Mouse (Mus musculus): Measurements from ENCODE around the gene Bach2. TPM values are rescaled to one million over a fixed set of nuclear protein-coding genes. Genes with fewer than 3 reads are reported as not detected.

Bach2 gene
- polyA plus RNA-seq, 1 experiment from 2014 or later: 4.4 TPM

DNA sequence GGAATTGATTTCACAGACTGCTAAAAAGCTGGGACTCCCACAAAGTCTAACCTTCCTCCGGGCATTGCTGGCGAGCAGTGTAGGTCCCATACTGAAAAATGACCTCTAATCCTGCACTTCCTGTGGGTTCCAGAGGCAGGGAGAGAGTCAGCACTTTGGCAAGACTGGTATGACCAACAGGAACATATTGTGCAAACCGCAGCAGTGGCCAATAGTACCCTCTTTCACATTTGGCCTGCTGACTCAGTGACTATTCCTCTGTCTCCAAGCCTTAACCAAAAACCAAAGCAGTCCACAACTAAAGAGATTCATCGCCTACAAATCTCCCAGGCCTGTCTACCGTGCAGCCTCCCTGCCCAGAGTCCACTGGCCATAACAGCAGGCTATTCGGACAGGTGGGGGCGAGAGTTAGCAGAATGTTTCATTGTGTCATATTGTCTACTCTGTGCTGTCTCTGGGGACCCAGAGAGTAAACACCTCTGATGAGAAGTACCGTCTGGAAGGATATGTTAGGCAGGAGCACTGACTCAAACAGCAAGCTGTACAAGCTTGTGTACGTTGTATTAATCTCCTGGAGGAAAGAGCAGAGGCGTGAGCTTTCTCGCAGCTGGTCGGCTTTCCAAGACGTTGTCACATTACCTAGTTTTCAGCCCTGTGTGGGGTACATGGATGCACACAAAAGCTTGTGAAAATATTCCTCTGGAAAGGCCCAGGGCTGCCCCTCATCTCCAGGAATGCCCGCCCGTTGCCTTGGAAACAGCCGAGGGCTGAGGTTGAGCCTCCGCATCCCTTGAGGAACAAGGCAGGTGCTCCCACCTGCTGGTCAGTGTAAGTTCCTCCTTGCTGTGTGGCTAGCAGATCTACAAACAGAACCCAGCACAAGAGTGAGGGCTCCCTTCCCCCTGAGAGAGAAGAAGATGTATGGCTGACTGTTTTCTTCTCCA, 331.7 kb downstream of the Bach2 start:
- peak; percentile 83 for ATAC-seq
- no peaks in the 10 kb centered on the region for H3K27me3 ChIP-seq
- peak; percentile 77 for DNase-seq (ENCODE audit: low read depth, low spot score)
- TF ChIP-seq CTCF (IDR thresholded peaks at IDR 0.05): no peak
- CTCF ChIA-PET: interaction anchor here (1.4 kb wide), 1 partner anchor 532 kb away, joined by 4 read pairs; no protein-coding TSS in a partner anchor
- POLR2A ChIA-PET: interaction anchor here (0.6 to 1.1 kb wide), 2 partner anchors 11 to 319 kb away, joined by 3 read pairs; no protein-coding TSS in a partner anchor
- in situ Hi-C loops (cut with MboI; ENCODE audit: low pct_unique_long_range_greater_than_20kb): loop anchor here (5.0 to 10.0 kb wide), 2 partner anchors 515 to 598 kb away; no protein-coding TSS in a partner anchor

- ChIA-PET CTCF (interaction anchor here (1.4 to 1.7 kb wide), 3 partner anchors 320 to 598 kb away, joined by 4 to 11 read pairs (median 5); no protein-coding TSS in a partner anchor), POLR2A (interaction anchor here (0.6 to 1.1 kb wide), 2 partner anchors 10 to 320 kb away, joined by 3 read pairs; no protein-coding TSS in a partner anchor)
- no peaks in the 10 kb centered on the region for H3K27me3 ChIP-seq
- DNase-seq (ENCODE audit: low read depth, low spot score) (no peak), ATAC-seq (no peak)
- TF ChIP-seq CTCF (IDR thresholded peaks at IDR 0.05): no peak
- in situ Hi-C loops (cut with MboI; ENCODE audit: low pct_unique_long_range_greater_than_20kb): loop anchor here (5.0 to 10.0 kb wide), 2 partner anchors 516 to 599 kb away; no protein-coding TSS in a partner anchor
Observed at GRCm38 (mm10) chr4:32570939-32571317, 332.3 kb downstream of the Bach2 start.

GRCm38 (mm10) chr4:32571441-32571840, 332.8 kb downstream of the Bach2 start:
- ATAC-seq: no peak
- no peak for TF ChIP-seq CTCF (IDR thresholded peaks at IDR 0.05)
- H3K27me3 ChIP-seq: no peaks in the 10 kb centered on the region
- POLR2A ChIA-PET: interaction anchor here (0.7 to 1.1 kb wide), 2 partner anchors 10 to 321 kb away, joined by 3 to 4 read pairs; no protein-coding TSS in a partner anchor
- DNase-seq (ENCODE audit: low read depth, low spot score): no peak
- in situ Hi-C loops (cut with MboI; ENCODE audit: low pct_unique_long_range_greater_than_20kb): loop anchor here (5.0 to 10.0 kb wide), 2 partner anchors 517 to 599 kb away; no protein-coding TSS in a partner anchor
- CTCF ChIA-PET: interaction anchor here (1.2 to 1.9 kb wide), 8 partner anchors 21 to 598 kb away, joined by 3 to 11 read pairs (median 4); no protein-coding TSS in a partner anchor

DNA sequence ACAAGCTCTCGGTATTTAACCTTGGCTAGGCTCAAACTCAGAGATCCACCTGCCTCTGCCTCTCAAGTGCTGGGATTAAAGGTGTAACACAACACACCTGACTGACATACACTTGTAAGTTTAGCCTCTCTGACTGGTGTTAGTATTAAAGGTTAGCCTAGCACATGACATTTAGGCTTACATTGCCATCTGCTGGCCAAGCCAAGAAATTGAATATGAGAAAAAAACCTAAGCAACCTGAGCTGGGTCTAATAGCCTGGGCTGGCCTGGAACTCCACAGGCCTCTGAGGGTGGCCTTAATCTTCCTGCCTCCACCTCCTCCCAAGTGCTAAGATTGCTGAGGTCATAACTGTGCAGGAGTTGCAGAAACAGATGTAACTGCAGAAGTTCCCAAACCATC, 333.5 kb downstream of the Bach2 start:
- TF ChIP-seq CTCF (IDR thresholded peaks at IDR 0.05): peak; percentile 67
- no peaks in the 10 kb centered on the region for H3K27me3 ChIP-seq
- in situ Hi-C loops (cut with MboI; ENCODE audit: low pct_unique_long_range_greater_than_20kb): loop anchor here (5.0 to 10.0 kb wide), 2 partner anchors 517 to 600 kb away; no protein-coding TSS in a partner anchor
- DNase-seq (ENCODE audit: low read depth, low spot score) (no peak), ATAC-seq (peak; percentile 13)
- ChIA-PET CTCF (interaction anchor here (0.7 to 1.9 kb wide), 11 partner anchors 20 to 599 kb away, joined by 3 to 11 read pairs (median 4); no protein-coding TSS in a partner anchor), POLR2A (interaction anchor here (0.7 kb wide), 1 partner anchor 11 kb away, joined by 4 read pairs; no protein-coding TSS in a partner anchor)

DNA sequence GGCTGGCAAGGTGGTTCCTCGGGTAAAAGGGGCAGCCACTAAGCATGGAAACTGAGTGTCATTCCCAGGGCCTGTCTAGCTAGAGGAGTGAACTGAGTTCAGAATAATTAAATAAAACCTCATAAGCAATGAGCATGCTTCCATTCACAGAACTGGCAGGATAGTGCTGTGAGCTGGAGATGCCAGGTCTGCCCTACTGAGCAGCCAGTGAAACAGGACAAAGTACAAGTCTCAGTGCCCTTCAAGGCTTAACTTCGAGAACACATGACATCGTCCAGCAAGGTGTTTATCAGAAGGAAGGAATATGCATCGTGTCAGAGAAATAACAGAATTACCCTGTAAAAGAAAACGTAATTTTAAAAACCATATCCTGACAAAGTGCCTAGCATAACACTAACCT, 335.0 kb downstream of the Bach2 start:
- no peak for TF ChIP-seq CTCF (IDR thresholded peaks at IDR 0.05)
- ChIA-PET POLR2A (no interaction called here), CTCF (no interaction called here)
- DNase-seq (ENCODE audit: low read depth, low spot score) (no peak), ATAC-seq (no peak)
- in situ Hi-C loops (cut with MboI; ENCODE audit: low pct_unique_long_range_greater_than_20kb): loop anchor here (5.0 to 10.0 kb wide), 2 partner anchors 519 to 601 kb away; no protein-coding TSS in a partner anchor
- no peaks in the 10 kb centered on the region for H3K27me3 ChIP-seq

GRCm38 (mm10) chr4:32574604-32575003, 336.0 kb downstream of the Bach2 start:
- CTCF ChIA-PET: interaction anchor here (0.9 kb wide), 1 partner anchor 12 kb away, joined by 3 read pairs; no protein-coding TSS in a partner anchor
- POLR2A ChIA-PET: no interaction called here
- ATAC-seq: no peak
- no peak for TF ChIP-seq CTCF (IDR thresholded peaks at IDR 0.05)
- no peaks in the 10 kb centered on the region for H3K27me3 ChIP-seq
- in situ Hi-C loops (cut with MboI; ENCODE audit: low pct_unique_long_range_greater_than_20kb): loop anchor here (5.0 to 10.0 kb wide), 2 partner anchors 520 to 602 kb away; no protein-coding TSS in a partner anchor
- no peak for DNase-seq (ENCODE audit: low read depth, low spot score)

DNA sequence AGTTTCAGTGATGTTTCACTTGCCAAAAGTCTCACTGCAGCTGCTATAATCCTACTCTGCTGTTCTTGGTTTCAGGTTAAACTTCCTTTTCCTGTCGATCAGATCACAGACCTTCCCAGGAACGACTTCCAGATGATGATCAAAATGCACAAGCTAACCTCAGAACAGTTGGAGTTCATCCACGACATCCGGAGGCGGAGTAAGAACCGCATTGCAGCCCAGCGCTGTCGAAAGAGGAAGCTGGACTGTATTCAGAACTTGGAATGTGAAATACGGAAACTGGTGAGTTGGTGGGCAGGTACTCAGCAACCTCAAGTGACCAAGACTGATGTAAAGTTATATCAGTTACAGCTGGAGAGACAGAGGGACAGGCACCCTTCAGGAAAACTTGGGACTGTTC, 336.6 kb downstream of the Bach2 start:
- CTCF ChIA-PET: interaction anchor here (0.9 kb wide), 1 partner anchor 11 kb away, joined by 3 read pairs; no protein-coding TSS in a partner anchor
- POLR2A ChIA-PET: no interaction called here
- DNase-seq (ENCODE audit: low read depth, low spot score): no peak
- ATAC-seq: no peak
- in situ Hi-C loops (cut with MboI; ENCODE audit: low pct_unique_long_range_greater_than_20kb): loop anchor here (10.0 kb wide), 1 partner anchor 520 kb away; no protein-coding TSS in a partner anchor
- TF ChIP-seq CTCF (IDR thresholded peaks at IDR 0.05): no peak
- H3K27me3 ChIP-seq: no peaks in the 10 kb centered on the region

- no peaks in the 10 kb centered on the region for H3K27me3 ChIP-seq
- TF ChIP-seq CTCF (IDR thresholded peaks at IDR 0.05): no peak
- ChIA-PET POLR2A (no interaction called here), CTCF (no interaction called here)
- ATAC-seq (no peak), DNase-seq (ENCODE audit: low read depth, low spot score) (no peak)
- in situ Hi-C loops (cut with MboI; ENCODE audit: low pct_unique_long_range_greater_than_20kb): loop anchor here (10.0 kb wide), 1 partner anchor 525 kb away; no protein-coding TSS in a partner anchor
Observed at GRCm38 (mm10) chr4:32579850-32580249, 341.2 kb downstream of the Bach2 start.

- no peaks in the 10 kb centered on the region for H3K27me3 ChIP-seq
- in situ Hi-C loops (cut with MboI; ENCODE audit: low pct_unique_long_range_greater_than_20kb): no loop called here
- ATAC-seq (no peak), DNase-seq (ENCODE audit: low read depth, low spot score) (no peak)
- TF ChIP-seq CTCF (IDR thresholded peaks at IDR 0.05): no peak
- CTCF ChIA-PET: no interaction called here
- POLR2A ChIA-PET: no interaction called here
Observed at GRCm38 (mm10) chr4:32584181-32584580, 345.6 kb downstream of the Bach2 start.

DNA sequence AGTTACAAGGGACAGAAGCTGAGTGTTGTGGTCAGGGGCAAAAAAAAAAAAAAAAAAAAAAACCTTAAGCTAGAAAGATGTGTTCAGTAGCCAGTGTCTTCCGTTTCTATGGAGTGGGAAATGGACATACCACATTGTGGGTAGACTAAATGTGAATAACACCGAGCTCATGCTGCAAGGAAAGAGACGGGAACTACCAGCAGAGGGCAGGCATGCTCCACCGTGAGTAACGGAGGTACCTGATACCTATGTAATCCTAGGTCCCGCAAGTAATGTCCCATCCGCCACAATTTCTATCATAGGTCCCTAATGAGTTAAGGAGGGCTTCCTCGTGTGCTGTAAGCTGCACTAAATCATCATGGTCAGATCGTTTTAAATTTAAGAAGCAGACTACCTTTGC, 348.0 kb downstream of the Bach2 start:
- no peak for TF ChIP-seq CTCF (IDR thresholded peaks at IDR 0.05)
- no peak for ATAC-seq
- DNase-seq (ENCODE audit: low read depth, low spot score): no peak
- ChIA-PET POLR2A (no interaction called here), CTCF (interaction anchor here (0.6 to 1.8 kb wide), 8 partner anchors 11 to 534 kb away, joined by 3 to 5 read pairs (median 3); no protein-coding TSS in a partner anchor)
- H3K27me3 ChIP-seq: no peaks in the 10 kb centered on the region
- in situ Hi-C loops (cut with MboI; ENCODE audit: low pct_unique_long_range_greater_than_20kb): loop anchor here (5.0 kb wide), 1 partner anchor 531 kb away; no protein-coding TSS in a partner anchor

Measured in Patski (cell line).